Mouse (Mus musculus): ENCODE measurements around the gene Sec16a. TPM values are rescaled to one million over a fixed set of nuclear protein-coding genes. Genes with fewer than 3 reads are reported as not detected.
A peak's percentile ranks its signal among the peaks of the same experiment; 100 is the strongest.

Sec16a gene
- total RNA-seq (2014; rRNA removed) (63.3 and 76.7 TPM in 2 replicates), polyA plus RNA-seq (2015; fragmentation: Nextera tagmentation; extraction: Ambion mirVana) (9.9 and 12.6 TPM in 2 replicates)

GRCm38 (mm10) chr2:26444946-26445665 lies at the start of gene Sec16a:
Gene Sec16a (minus strand): TSS chr2:26445216.
- Histone ChIP-seq H3K27ac (ENCODE audit: low read depth, low read length) (peak within 1 kb of the TSS; percentile 90), H3K4me3 (ENCODE audit: low read depth, low read length) (peak within 1 kb of the TSS; percentile 86)

DNA sequence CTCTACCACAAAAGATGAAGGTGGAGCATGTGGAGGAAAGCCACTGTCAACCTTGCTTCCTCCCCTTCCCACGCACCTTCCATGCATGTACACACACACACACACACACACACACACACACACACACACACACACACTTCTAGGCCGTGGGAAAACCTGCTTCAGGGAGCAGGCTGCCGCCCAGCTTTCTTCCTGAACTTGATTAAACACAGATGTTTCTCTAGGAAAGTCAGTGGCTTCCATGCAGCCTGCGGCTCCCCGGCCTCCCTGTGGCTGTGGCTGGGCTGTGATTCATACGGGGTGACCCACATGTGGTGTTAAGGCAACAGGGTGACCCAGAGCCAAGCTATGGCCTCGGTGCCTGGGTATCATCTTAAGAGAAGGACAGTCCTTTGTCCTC lies 49.4 kb upstream of the Sec16a start:
- TF ChIP-seq CTCF (IDR thresholded peaks at IDR 0.05) = no peak
- ATAC-seq (ENCODE audit: low FRiP score) (no peak), DNase-seq (ENCODE audit: low spot score) (no peak)
- Histone ChIP-seq H3K27ac (ENCODE audit: low read depth, low read length) (0 out of 2 replicates have a peak overlapping the region, but pooled peaks have one; percentile 47), H3K9ac (replicated peaks; ENCODE audit: low read length, poor library complexity, severe bottlenecking) (no peak overlapping the region), H3K4me3 (ENCODE audit: low read depth, low read length) (no peak overlapping the region), H3K4me1 (ENCODE audit: insufficient read depth, low read length) (peaks cover 5% of the 10 kb centered on the region), H3K36me3 (ENCODE audit: insufficient read depth, low read length) (no peaks in the 10 kb centered on the region), H3K4me2 (ENCODE audit: low read depth, low read length, poor library complexity, severe bottlenecking) (no peak overlapping the region), H3K9me3 (ENCODE audit: low read length) (no peaks in the 10 kb centered on the region), H3K27me3 (ENCODE audit: insufficient read depth, low read length) (no peaks in the 10 kb centered on the region)
- WGBS = 62% methylated on average over 7 of the region's 7 CpGs

More at GRCm38 (mm10) chr2:26444946-26445665, at the start of gene Sec16a:
- no peak for TF ChIP-seq CTCF (IDR thresholded peaks at IDR 0.05)
- peak within 1 kb of the TSS; percentile 92 for H3K4me2 ChIP-seq (ENCODE audit: low read depth, low read length, poor library complexity, severe bottlenecking)
- no peaks in the 10 kb centered on the region for H3K27me3 ChIP-seq (ENCODE audit: insufficient read depth, low read length)
- H3K9ac ChIP-seq (replicated peaks; ENCODE audit: low read length, poor library complexity, severe bottlenecking) = peak within 1 kb of the TSS; percentile 87
- DNase-seq (ENCODE audit: low spot score) (peak; percentile 100), ATAC-seq (ENCODE audit: low FRiP score) (peak; percentile 94)
- peaks cover 15% of the 10 kb centered on the region for H3K36me3 ChIP-seq (ENCODE audit: insufficient read depth, low read length)
- H3K4me1 ChIP-seq (ENCODE audit: insufficient read depth, low read length) = peaks cover 20% of the 10 kb centered on the region
- under 1% methylated on average over 60 of the region's 61 CpGs for WGBS
- H3K9me3 ChIP-seq (ENCODE audit: low read length) = no peaks in the 10 kb centered on the region

GRCm38 (mm10) chr2:26493021-26493781 lies 48.2 kb upstream of the Sec16a start:
- TF ChIP-seq CTCF (IDR thresholded peaks at IDR 0.05) = no peak
- H3K36me3 ChIP-seq (ENCODE audit: insufficient read depth, low read length) = no peaks in the 10 kb centered on the region
- H3K4me2 ChIP-seq (ENCODE audit: low read depth, low read length, poor library complexity, severe bottlenecking) = no peak overlapping the region
- H3K9ac ChIP-seq (replicated peaks; ENCODE audit: low read length, poor library complexity, severe bottlenecking) = no peak overlapping the region
- H3K4me3 ChIP-seq (ENCODE audit: low read depth, low read length) = no peak overlapping the region
- H3K9me3 ChIP-seq (ENCODE audit: low read length) = no peaks in the 10 kb centered on the region
- ATAC-seq (ENCODE audit: low FRiP score) (no peak), DNase-seq (ENCODE audit: low spot score) (no peak)
- H3K27me3 ChIP-seq (ENCODE audit: insufficient read depth, low read length) = no peaks in the 10 kb centered on the region
- peaks cover 9% of the 10 kb centered on the region for H3K4me1 ChIP-seq (ENCODE audit: insufficient read depth, low read length)
- WGBS = 42% methylated on average over 9 of the region's 9 CpGs
- no peak overlapping the region; the same call in 1 of the 2 replicates for H3K27ac ChIP-seq (ENCODE audit: low read depth, low read length)

DNA sequence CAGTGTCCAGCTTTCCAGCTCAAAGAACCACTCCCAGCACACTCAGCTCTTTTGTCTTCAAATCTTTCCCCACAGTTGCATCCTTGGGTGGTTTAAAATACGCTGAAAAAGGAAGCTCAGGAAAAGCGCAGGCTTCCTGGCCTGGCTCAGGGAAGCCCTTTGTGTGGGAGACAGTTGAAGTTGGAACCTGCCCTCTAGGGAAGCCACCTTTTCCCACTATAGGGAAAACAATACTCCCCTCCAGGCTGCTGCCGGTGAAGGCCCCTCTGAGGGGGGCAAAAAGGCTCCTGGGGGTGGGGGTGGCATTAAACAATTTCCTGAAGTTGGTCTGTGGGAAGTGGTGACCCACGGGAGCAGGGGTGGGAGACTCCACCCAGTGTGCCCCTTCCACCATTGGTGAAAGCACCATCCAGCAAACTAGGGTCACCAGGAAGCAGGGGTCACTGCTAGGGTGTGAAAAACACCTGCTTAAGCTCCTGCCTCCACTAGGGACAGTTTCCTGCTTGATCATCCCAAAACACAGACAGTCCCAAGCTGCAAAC lies 45.8 kb upstream of the Sec16a start:
- Histone ChIP-seq H3K4me1 (ENCODE audit: insufficient read depth, low read length) (peaks cover 23% of the 10 kb centered on the region), H3K27me3 (ENCODE audit: insufficient read depth, low read length) (no peaks in the 10 kb centered on the region), H3K4me3 (ENCODE audit: low read depth, low read length) (no peak overlapping the region), H3K9me3 (ENCODE audit: low read length) (no peaks in the 10 kb centered on the region), H3K9ac (replicated peaks; ENCODE audit: low read length, poor library complexity, severe bottlenecking) (no peak overlapping the region), H3K27ac (ENCODE audit: low read depth, low read length) (peak overlapping the region; percentile 43; the same call in 1 of the 2 replicates), H3K36me3 (ENCODE audit: insufficient read depth, low read length) (no peaks in the 10 kb centered on the region), H3K4me2 (ENCODE audit: low read depth, low read length, poor library complexity, severe bottlenecking) (no peak overlapping the region)
- 25% methylated on average over 4 of the region's 4 CpGs for whole genome bisulfite sequencing
- peak; percentile 16; the same call in 1 of the 2 replicates for TF ChIP-seq CTCF (IDR thresholded peaks at IDR 0.05)
- DNase-seq (ENCODE audit: low spot score) (no peak), ATAC-seq (ENCODE audit: low FRiP score) (no peak)

DNA sequence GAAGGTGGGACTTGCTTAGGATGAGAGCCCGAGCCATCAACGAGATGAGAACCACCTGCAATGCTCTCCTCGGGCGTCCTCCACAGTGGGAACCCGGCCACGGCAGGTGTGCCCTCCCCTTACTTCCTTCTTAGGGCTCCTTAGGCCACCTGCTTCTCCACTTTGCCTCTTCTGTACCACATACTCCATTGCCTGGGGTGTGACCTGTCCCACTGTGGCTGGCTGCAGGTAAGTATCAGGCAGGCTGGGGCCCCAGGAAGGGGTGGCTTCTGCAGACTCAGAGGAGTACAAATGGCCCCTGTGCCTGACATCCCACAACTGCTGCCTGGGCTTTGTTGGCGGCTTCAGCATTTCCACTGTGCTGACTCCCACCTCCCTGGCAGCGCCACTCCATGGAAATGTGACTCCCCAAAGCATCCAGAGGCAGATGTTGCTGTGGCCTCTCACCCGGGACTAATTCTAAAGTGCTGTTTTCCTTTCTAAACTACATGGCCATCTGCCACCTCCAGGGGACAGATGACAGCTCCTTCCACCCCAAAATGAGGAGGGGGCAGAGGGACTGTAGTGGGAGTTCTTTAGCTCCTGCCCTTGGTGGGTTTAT lies 43.6 kb upstream of the Sec16a start:
- no peaks in the 10 kb centered on the region for H3K27me3 ChIP-seq (ENCODE audit: insufficient read depth, low read length)
- H3K4me3 ChIP-seq (ENCODE audit: low read depth, low read length) = no peak overlapping the region
- H3K9me3 ChIP-seq (ENCODE audit: low read length) = no peaks in the 10 kb centered on the region
- no peak overlapping the region for H3K9ac ChIP-seq (replicated peaks; ENCODE audit: low read length, poor library complexity, severe bottlenecking)
- ATAC-seq (ENCODE audit: low FRiP score) (no peak), DNase-seq (ENCODE audit: low spot score) (peak; percentile 72)
- no peaks in the 10 kb centered on the region for H3K36me3 ChIP-seq (ENCODE audit: insufficient read depth, low read length)
- H3K4me2 ChIP-seq (ENCODE audit: low read depth, low read length, poor library complexity, severe bottlenecking) = peak overlapping the region; percentile 31
- H3K4me1 ChIP-seq (ENCODE audit: insufficient read depth, low read length) = peaks cover 34% of the 10 kb centered on the region
- H3K27ac ChIP-seq (ENCODE audit: low read depth, low read length) = peak overlapping the region; percentile 83
- 50% methylated on average over 9 of the region's 9 CpGs for WGBS
- no peak for TF ChIP-seq CTCF (IDR thresholded peaks at IDR 0.05)

All from midbrain, postnatal 0 days (tissue).